Mouse (Mus musculus) pancreas, adult 10 weeks (tissue): ENCODE data around the gene Ptprt. TPM values are rescaled to one million over a fixed set of nuclear protein-coding genes. Genes with fewer than 3 reads are reported as not detected.

ENCODE experiments used
- polyA plus RNA-seq: library from polyadenylated mRNA; stranded (reverse); fragments of 350-450 nt; fragmentation: Illumina TruSeq; extraction: RNeasy Lipid Tissue Mini Kit (QIAGEN cat#74804); gene quantifications from one replicate; pipeline ENCODE4 v1.2.3, GENCODE M21; 2015; ENCODE audit warnings: low read depth, low replicate concordance; ENCODE audit not compliant: insufficient read depth

Ptprt gene
- 0.48 TPM for polyA plus RNA-seq

DNA sequence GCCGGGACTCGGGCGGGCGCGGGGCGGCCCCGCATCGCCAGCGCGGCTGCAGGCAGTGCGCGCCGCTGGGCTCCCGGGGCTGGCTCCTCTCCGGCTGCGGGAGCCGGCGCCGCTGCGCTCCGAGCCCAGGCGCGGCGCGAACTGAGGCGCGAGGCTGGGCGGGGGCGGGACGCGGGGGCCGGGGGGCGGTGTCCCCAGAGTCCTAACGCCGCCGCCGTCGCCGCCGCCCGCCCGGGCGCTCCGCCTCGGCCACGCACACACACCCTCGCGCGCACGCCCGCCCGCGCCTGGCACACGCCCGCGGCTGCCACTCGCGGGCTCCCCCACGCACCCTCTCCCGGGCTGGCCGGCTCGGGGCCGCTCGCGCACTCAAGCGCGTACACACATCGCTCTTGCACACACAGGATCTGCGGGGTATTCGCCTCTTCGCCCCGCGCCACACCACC is at the start of gene Ptprt:
Gene Ptprt (minus strand): TSS at position 207 of the 446 bp plus-strand sequence.

